Mouse (Mus musculus) midbrain, embryonic 13.5 days (tissue): ENCODE data around the gene Vmn1r123. TPM values are rescaled to one million over a fixed set of nuclear protein-coding genes. Genes with fewer than 3 reads are reported as not detected.
"Not testable (repeated sequence)": the region's sequence is repeated elsewhere in the genome, so short reads cannot be mapped to it uniquely, and the experiment has no call there.

Source experiments
- ATAC-seq: fragments of 200-750 bp; cut with Nextera tagmentation; 2 replicates; pipeline ENCODE4 v1.8.0; 2017; ENCODE audit warnings: mild to moderate bottlenecking, moderate TSS enrichment, moderate library complexity
- H3K27ac ChIP-seq: fragments of 300-500 bp; sonication (generic); 2 replicates; pipeline ENCODE4 v1.5.1; 2015; ENCODE audit warnings: inconsistent platforms, mild to moderate bottlenecking, moderate library complexity
- H3K27me3 ChIP-seq: fragments of 300-500 bp; sonication (generic); 2 replicates; pipeline ENCODE4 v1.6.1; 2015; ENCODE audit warnings: mild to moderate bottlenecking, inconsistent platforms
- H3K36me3 ChIP-seq: fragments of 300-500 bp; sonication (generic); 2 replicates; pipeline ENCODE4 v1.6.1; 2015; ENCODE audit warnings: mild to moderate bottlenecking, inconsistent platforms
- H3K4me1 ChIP-seq: fragments of 300-500 bp; sonication (generic); replicated peaks from 2 replicates; pipeline ENCODE4 v1.6.1; 2015; ENCODE audit warnings: inconsistent platforms
- H3K4me2 ChIP-seq: fragments of 300-500 bp; sonication (generic); replicated peaks from 2 replicates; pipeline ENCODE4 v1.6.1; 2015; ENCODE audit warnings: moderate library complexity, mild to moderate bottlenecking, inconsistent platforms
- H3K4me3 ChIP-seq: fragments of 300-500 bp; sonication (generic); replicated peaks from 2 replicates; pipeline ENCODE4 v1.5.1; 2015; ENCODE audit warnings: mild to moderate bottlenecking, inconsistent platforms
- H3K9ac ChIP-seq: fragments of 300-500 bp; sonication (generic); replicated peaks from 2 replicates; pipeline ENCODE4 v1.6.1; 2015; ENCODE audit warnings: mild to moderate bottlenecking, inconsistent platforms
- H3K9me3 ChIP-seq: fragments of 300-500 bp; sonication (generic); 2 replicates; pipeline ENCODE4 v1.6.1; 2016; ENCODE audit warnings: mild to moderate bottlenecking, inconsistent platforms
- WGBS: fragments of 180-500 bp; shearing (Covaris S2); methylation state at CpG from one replicate; pipeline ENCODE4 v1.1.7; 2015; 5-methylcytosine and 5-hydroxymethylcytosine counted together
- polyA plus RNA-seq: library from polyadenylated mRNA; unstranded; fragments of >200 nt; fragmentation: Nextera tagmentation; extraction: Ambion mirVana; gene quantifications from 2 replicates; pipeline ENCODE4 v1.2.1, GENCODE M21; 2015

Gene Vmn1r123
- not detected in 2 replicates for polyA plus RNA-seq

- not testable (repeated sequence) for H3K4me1 ChIP-seq, H3K27me3 ChIP-seq, H3K9me3 ChIP-seq, H3K4me2 ChIP-seq, ATAC-seq, H3K36me3 ChIP-seq, H3K4me3 ChIP-seq, H3K9ac ChIP-seq, H3K27ac ChIP-seq
- WGBS, result 0% methylated on average over 1 of the region's 3 CpGs
Observed at GRCm38 (mm10) chr7:21161885-21162284, at the start of gene Vmn1r123. TSS of gene Vmn1r123 (plus strand) at chr7:21162185.

GRCm38 (mm10) chr7:21134028-21134427 is 28.0 kb upstream of the Vmn1r123 start, which contains the start of gene Vmn1r122:
TSS of gene Vmn1r122 (minus strand) at chr7:21134128.
- H3K9me3 ChIP-seq, H3K36me3 ChIP-seq, H3K27ac ChIP-seq, H3K4me3 ChIP-seq, H3K9ac ChIP-seq, H3K27me3 ChIP-seq, H3K4me1 ChIP-seq, H3K4me2 ChIP-seq, ATAC-seq: not testable (repeated sequence)
- 68% methylated on average over 3 of the region's 3 CpGs for WGBS

GRCm38 (mm10) chr7:21190323-21190722 is 28.3 kb downstream of the Vmn1r123 start, which contains the start of gene Gm5157:
TSS of gene Gm5157 (minus strand) at chr7:21190423.
- not testable (repeated sequence) for ATAC-seq, H3K36me3 ChIP-seq, H3K4me3 ChIP-seq, H3K9ac ChIP-seq, H3K4me2 ChIP-seq, H3K9me3 ChIP-seq, H3K27ac ChIP-seq, H3K4me1 ChIP-seq, H3K27me3 ChIP-seq
- WGBS, result 42% methylated on average over 1 of the region's 2 CpGs

Other genes with a start within 250 kb of the Vmn1r123 start
- not detected in 2 replicates for gene Vmn1r118, start 249.8 kb upstream of the Vmn1r123 start, polyA plus RNA-seq
- not detected in 2 replicates for gene Vmn1r119, start 149.7 kb upstream of the Vmn1r123 start, polyA plus RNA-seq
- gene Vmn1r120, start 108.4 kb upstream of the Vmn1r123 start, polyA plus RNA-seq, result not detected in 2 replicates
- not detected in 2 replicates for gene Vmn1r121, start 63.7 kb upstream of the Vmn1r123 start, polyA plus RNA-seq
- gene Vmn1r122, start 28.1 kb upstream of the Vmn1r123 start, polyA plus RNA-seq, result not detected in 2 replicates
- gene Gm5157, start 28.2 kb downstream of the Vmn1r123 start, polyA plus RNA-seq, result not detected in 2 replicates
- gene Vmn1r124, start 98.4 kb downstream of the Vmn1r123 start, polyA plus RNA-seq, result not detected in 2 replicates
- gene Vmn1r125, start 110.0 kb downstream of the Vmn1r123 start, polyA plus RNA-seq, result not detected in 2 replicates
- not detected in 2 replicates for gene Vmn1r126, start 139.3 kb downstream of the Vmn1r123 start, polyA plus RNA-seq
- gene Vmn1r127, start 157.7 kb downstream of the Vmn1r123 start, polyA plus RNA-seq, result not detected in 2 replicates
- gene Vmn1r128, start 187.2 kb downstream of the Vmn1r123 start, polyA plus RNA-seq, result not detected in 2 replicates
- gene Vmn1r129, start 199.1 kb downstream of the Vmn1r123 start, polyA plus RNA-seq, result not detected in 2 replicates